Mouse (Mus musculus): ENCODE measurements around the gene Anapc15-ps.

Gene Anapc15-ps

GRCm38 (mm10) chr10:95689058-95689457 lies 15.8 kb upstream of the Anapc15-ps start:
- DNase-seq, result no peak

- DNase-seq, result no peak
Measured at GRCm38 (mm10) chr10:95687558-95688141, 14.4 kb upstream of the Anapc15-ps start.

GRCm38 (mm10) chr10:95686041-95686440 lies 12.8 kb upstream of the Anapc15-ps start:
- DNase-seq, result no peak

- DNase-seq, result no peak
Measured at GRCm38 (mm10) chr10:95684782-95685555, 11.7 kb upstream of the Anapc15-ps start.

GRCm38 (mm10) chr10:95684250-95684649 lies 11.0 kb upstream of the Anapc15-ps start:
- no peak for DNase-seq

GRCm38 (mm10) chr10:95683735-95684134 lies 10.5 kb upstream of the Anapc15-ps start:
- no peak for DNase-seq

GRCm38 (mm10) chr10:95682964-95683363 lies 9.7 kb upstream of the Anapc15-ps start:
- DNase-seq, result no peak

- DNase-seq, result no peak
Measured at GRCm38 (mm10) chr10:95682091-95682740, 9.0 kb upstream of the Anapc15-ps start.

GRCm38 (mm10) chr10:95681481-95681880 lies 8.2 kb upstream of the Anapc15-ps start:
- DNase-seq, result no peak

- DNase-seq, result no peak
Measured at GRCm38 (mm10) chr10:95681058-95681440, 7.8 kb upstream of the Anapc15-ps start.

GRCm38 (mm10) chr10:95680153-95681057 lies 7.2 kb upstream of the Anapc15-ps start:
- no peak for DNase-seq

GRCm38 (mm10) chr10:95679131-95679530 lies 5.9 kb upstream of the Anapc15-ps start:
- no peak for DNase-seq

- no peak for DNase-seq
Measured at GRCm38 (mm10) chr10:95678661-95679060, 5.4 kb upstream of the Anapc15-ps start.

GRCm38 (mm10) chr10:95678241-95678640 lies 5.0 kb upstream of the Anapc15-ps start:
- DNase-seq, result no peak

GRCm38 (mm10) chr10:95677356-95678109 lies 4.3 kb upstream of the Anapc15-ps start:
- DNase-seq, result no peak

- no peak for DNase-seq
Measured at GRCm38 (mm10) chr10:95676991-95677355, 3.7 kb upstream of the Anapc15-ps start.

GRCm38 (mm10) chr10:95676387-95676786 lies 3.1 kb upstream of the Anapc15-ps start:
- no peak for DNase-seq

- no peak for DNase-seq
Measured at GRCm38 (mm10) chr10:95670781-95671780, 2.2 kb downstream of the Anapc15-ps start.

GRCm38 (mm10) chr10:95669872-95670271 lies 3.4 kb downstream of the Anapc15-ps start:
- DNase-seq, result no peak

- DNase-seq, result no peak
Measured at GRCm38 (mm10) chr10:95669034-95669433, 4.2 kb downstream of the Anapc15-ps start.
